Mouse (Mus musculus) spleen, postnatal 4 days (tissue): ENCODE data around the gene Maged1.
"Not testable (repeated sequence)": the region's sequence is repeated elsewhere in the genome, so short reads cannot be mapped to it uniquely, and the experiment has no call there.

ENCODE experiments used
- DNase-seq, 2 experiments: peaks; one replicate each; pipeline ENCODE4 v3.0.0; 2022; ENCODE audit warnings: low spot score in 2 of 2

The Maged1 gene

DNA sequence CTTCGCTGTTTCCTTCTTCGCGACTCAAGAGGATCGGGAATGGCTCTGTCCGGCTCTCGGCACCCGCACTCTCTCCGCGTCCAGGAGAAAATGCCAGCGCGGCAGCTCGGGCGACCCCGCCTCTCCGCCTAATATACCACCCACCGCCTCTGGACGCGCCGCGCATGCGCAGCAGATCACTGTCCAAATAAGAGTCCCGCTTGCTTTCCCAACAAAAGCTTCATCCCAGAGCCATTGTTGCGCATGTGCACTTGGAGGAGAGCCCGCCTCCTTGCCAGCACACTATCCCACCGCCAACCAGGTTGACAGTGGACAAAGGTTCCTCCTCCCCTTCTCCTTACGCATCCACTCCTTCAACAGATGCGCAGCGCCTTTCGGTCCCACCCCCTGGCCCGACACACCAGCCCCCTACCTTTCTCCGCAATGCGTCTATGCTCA, at the start of gene Maged1:
Maged1 (minus strand) TSS at position 226 of the 438 bp plus-strand sequence.
- peak; percentile 36 to 69 for DNase-seq

DNA sequence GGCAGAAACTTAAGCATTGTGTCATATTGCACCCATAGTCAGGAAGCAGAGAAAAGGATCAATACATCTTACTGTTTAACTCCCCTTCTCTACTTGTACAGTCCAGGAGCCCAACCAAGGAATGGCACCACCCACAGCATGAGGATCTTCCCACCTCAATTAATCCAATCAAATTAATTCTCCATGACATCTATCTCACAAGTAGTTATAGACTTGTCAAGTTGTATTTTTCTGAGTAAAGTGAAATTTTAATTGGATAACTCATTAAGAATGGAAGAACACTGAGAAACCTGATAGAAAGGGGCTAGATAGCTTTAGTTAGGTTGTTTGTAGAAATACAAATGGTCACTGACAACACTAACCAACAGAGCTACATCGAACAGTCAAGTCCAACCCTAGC, 38.3 kb upstream of the Maged1 start:
- DNase-seq: no peak

DNA sequence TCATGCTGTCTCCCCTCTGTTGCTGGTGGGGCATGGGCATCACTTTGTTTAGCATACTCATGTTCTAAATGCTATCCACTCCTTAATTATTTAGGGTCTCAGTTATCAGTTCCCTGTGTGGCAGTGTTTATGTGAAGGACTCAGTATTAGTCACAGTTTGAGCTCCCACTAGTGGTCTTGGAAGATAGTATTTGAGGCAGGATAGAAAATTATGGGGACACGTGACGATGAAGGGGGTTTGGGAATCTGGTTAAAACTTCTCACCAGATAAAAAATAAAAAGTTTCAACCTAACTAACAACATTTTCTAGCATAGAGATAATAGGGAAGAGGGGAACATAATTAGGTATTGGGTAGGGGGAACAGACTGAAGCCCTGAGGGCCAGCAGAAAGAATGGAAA, 22.8 kb upstream of the Maged1 start:
- no peak for DNase-seq

DNA sequence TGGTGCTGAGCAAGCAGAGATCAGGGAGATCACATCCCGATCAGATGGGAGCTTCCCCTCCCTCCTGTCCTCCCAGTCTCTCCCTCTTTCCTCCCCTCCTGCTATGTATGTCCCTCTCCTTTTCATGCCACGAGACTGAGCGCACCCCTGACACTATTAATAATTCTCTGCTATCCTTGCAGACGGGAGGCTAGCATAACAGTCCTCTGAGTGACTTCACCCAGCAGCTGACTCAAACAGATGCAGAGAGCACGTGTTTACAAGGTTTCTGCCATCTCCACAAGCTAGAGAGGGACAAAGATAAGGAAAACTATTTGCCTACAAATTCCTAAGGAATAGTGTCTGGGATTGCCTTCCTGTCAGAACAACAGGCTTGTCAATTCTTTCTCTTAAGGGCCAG, 20.4 kb upstream of the Maged1 start:
- DNase-seq: no peak

DNA sequence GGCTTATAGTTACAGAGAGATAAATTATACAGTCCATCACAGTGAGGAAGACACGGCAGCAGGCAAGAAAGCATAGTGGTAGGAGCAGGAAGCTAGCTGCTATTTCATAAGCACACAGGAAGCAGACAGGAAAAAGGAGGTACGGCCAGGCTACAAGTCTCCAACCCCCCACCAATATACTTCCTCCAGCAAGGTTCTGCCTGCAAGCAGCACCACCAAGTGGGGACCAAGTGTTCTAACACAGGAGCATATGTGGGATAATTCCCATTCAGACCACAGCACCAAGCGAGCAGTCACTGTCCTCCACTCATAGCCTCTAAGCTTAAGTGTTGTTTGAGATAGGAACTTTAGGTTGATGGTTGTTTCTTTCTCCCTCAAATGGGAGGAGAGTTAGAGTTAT, 6.3 kb upstream of the Maged1 start:
- no peak for DNase-seq

DNA sequence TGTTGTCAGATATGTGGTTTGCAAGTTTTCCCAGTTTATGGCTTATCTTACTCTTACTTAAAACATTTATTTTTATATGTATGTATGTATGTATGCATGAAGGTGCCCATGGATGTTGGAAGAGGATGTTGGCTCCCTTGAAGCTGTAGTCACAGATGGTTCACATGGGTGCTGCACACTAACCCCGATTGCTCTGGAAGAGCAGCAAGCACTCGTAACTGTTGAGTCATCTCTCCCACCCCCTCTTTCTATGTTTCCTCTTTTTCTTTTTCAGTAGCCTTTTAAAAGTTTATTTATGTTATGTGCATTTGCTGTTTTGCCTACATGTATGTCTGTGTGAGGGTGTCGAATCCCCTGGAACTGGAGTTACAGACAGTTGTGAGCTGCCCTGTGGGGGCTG, 4.0 kb upstream of the Maged1 start:
- no peak for DNase-seq

DNA sequence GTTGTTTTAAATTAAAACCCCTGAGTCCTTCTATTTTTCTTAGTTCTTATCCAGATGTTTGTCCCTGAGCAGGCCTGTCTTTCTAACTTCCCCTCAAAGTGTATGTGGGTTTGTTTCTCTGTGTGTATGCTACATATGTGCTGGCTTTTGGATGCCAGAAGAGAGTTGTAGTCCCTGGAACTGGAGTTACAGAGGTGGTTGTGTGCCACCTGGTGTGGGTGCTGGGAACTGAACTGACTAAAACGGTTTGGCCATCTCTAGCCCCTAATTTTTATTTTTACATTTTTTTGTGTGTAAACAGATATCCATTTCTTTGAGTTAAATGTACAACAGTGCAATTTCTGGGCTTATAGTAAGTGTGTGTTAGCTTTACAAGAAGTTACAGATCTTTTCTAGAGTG, 3.0 kb upstream of the Maged1 start:
- DNase-seq: no peak

DNA sequence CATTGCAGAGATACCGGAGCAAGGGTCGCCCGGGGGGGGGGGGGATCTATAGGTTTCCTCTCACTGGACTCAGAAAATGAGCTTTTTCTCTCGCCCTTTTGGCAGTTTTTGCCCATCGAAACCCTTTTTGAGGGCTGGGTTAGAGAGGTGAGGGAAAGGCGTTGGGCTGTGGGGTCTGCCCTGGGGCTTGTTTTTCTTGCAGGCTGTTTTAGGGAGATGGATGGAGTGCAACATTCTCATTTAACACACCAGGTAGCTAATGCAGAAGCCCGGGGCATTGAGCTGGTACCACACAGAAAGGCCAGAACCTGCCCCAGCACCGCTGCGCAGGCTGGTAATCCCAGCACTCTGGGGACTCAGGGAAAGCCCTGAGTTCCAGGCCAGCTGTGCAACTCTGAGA, 593 bp upstream of the Maged1 start:
- no peak for DNase-seq

DNA sequence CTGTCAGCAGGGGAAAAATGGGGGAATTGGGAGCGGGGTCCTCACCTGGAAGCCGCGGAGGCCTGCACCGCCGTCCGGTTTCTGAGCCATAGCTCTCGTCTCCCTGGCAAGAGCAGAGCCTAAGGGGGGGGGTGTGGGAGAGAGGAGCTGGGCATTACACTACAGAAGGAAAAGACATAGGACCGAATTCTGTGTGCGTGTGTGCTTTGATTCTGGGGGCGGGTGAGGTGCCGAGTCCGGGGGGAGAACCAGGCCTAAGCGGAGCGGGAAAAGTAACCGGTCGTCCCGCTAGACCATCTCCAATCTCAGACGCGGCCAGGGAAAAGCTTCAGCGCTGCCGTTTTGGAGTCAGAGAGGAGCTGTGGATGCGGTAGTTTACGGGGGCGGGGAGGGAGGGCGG, 737 bp downstream of the Maged1 start:
- no peak for DNase-seq

DNA sequence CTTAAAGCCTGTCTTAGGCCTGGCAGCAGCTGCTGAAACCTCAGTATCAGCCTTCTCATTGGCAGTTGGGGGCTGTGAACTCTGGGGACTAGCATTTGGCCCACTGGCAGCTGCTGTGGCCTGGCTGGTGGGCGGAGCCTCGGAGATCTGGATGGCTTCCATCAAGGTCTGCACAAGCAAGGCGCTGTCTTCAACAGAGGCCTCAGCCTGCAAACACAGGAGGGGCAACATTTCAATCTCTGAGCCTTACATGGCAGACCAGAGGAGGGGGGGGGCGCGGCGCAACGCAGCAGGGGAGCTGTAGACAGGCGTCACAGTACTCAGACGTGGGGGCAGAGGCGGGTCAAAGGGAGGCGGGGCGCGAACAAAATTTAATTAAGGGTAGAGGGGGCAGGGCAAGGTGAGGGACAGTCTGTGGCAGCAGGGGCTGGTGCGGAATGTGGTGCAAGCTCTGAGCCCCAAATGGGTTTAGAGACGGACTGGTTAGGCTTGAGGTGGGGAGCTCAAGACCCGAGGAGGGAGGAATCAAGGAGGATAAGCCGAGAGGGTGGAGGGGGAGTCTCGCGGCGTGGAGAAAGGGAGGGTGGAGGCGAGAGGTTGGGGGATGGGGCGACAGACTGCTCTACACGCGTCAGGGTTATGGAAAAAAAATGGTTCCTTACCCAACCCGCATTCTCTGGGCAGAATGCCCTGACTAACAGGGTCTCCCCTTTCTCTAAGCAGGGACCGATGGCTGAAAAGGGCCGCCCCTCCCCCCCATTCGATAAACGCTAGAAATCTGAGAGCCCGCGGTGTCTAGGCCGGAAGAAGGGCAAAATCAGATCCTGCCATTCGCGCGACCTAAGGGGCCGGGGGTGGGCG, 1.4 kb downstream of the Maged1 start:
- peak; percentile 21 to 62 for DNase-seq

DNA sequence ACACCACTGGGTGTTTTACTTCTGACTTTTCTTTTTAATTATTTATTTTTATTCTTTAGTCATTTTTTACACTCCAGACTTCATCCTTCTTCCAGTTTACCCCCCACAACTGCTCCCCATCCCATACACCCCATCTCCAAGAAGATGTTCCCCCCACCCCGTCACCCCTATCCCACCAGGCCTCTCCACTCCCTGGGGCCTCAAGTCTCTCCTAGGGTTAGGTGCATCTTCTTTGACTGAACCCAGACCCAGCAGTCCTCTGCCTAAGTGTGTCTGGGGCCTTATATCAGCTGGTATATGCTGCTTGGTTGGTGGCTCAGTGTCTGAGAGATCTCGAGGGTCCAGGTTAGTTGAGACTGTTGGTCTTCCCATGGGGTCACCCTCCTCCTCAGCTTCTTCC, 7.6 kb downstream of the Maged1 start:
- no peak for DNase-seq

DNA sequence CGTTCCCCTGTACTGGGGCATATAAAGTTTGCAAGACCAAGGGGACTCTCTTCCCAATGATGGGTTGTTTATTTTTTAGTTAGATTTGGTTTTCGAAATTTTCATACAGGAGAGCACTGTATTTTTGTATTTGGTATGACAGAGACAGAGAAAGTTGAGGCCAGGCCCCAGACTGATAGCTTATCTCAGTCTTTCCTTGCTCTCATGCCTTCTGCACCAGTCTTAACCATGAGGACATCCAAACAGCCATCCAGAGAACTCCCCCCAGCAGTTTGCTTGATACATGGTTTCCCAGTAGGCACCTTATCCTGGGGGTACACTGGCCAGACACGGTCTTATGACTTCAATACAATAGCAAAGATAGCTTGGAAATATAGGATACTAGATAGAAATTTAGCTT, 11.6 kb downstream of the Maged1 start:
- DNase-seq: no peak

DNA sequence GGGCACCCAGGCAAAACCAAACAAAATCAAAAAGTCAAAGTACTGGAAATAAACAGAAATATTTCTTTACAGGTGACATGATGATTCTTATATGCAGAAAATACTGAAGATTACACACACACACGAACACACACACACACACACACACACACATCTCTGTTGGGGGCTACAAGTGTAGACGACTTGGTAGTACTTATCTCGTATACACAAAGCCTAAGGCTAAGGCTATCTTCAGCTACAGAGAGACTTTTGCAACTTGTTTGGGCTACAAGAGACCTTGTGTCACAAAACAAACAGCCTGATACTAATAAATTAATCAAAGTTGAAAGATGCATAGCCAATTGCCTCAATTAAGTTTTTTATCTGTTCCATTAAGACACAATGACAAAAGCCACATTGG, 19.8 kb downstream of the Maged1 start:
- no peak for DNase-seq

DNA sequence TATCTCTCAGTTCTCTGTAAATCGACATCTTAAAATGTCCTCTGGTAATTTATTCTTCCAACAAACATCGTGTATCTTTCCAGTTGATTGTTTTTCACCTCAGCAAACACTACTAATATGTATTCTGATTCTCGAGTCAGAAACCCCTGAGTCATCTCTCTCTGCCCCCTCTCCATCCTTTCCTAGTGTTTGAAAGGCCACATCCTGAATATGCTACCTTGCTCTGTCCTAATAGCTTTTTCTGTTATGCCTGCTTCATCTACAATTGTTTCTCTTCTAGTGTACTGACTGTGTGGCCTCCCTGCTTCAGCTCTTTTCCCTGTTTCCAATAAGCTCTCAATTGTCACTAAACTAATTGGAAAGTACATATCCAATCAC, 33.5 kb downstream of the Maged1 start:
- no peak for DNase-seq

DNA sequence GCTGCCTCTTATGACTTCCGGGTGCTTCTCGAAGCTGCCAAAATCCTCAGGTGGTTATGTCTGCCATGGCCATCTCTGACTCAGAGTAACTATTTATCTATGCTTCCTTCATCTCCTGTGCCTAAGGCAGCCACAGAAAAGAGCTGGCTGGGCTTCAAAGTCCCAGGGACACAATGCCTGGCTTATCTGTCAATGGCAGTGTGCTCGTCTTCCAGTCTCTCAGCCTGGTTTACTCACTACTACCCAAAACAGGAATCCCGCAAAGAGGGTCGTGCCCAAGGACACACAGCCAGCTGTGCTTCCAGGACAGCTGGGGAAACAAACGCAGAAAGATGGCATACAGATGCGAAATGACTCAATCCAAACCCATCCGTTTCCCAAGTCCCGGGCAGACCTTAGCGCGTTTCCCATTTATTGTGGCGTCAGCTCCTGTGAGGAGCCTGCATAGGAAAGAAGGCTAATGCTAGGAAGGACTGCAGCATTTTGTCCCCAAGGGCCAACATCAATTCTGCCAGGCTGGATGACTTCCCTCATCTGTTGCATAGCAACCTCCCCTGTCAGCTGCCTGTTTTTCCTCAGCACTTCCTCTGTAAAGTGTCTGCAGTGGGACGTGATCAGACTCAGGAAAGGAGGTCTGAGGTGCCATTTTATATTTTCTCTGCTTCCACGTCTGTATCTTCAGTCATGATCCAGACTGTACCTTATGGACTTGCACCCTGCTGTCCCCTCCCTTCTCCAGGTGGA, 34.1 kb downstream of the Maged1 start:
- not testable (repeated sequence) for DNase-seq

DNA sequence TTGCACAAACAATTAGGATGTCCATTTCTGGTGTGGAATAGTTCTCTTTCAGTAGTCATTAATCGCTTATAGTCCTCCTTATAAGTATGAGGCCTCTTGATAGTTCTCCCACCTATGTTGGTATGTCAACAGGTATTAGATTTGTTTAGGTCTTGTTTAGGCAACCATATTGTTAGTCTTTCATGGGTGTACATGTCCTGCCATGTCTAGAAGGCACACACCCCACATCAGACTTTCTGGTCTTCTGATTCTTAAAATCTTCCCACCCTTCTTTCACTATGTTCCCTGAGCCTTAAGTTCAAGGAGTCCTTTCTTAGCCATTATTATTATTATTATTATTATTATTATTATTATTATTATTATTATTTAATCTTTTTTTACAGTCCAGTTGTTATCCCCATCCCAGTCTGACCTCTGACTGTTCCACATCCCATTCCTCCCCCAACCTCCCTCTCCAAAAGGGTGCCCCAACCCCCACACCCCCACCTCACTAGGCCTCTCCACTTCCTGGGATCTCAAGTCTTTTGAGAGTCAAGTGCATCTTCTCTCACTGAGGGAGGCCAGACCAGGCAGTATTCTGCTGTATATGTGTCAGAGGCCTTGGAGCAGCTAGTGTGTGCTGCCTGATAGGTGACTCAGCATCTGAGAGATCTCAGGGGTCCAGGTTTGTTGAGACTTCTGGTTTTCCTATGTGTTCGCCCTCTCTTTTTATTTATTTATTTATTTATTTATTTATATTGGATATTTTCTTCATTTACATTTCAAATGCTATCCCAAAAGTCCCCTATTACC, 55.7 kb downstream of the Maged1 start:
- peak in 1 of 2 experiments; percentile 30 for DNase-seq
